Mouse (Mus musculus) stomach, postnatal 0 days (tissue): ENCODE data around the gene Dpt.

Experiments
- CTCF ChIP-seq: IDR thresholded peaks from 2 replicates; pipeline ENCODE4 v1.5.1; 2016; ENCODE audit warnings: antibody characterized with exemption, low read depth, mild to moderate bottlenecking, moderate library complexity
- EP300 ChIP-seq: optimal IDR thresholded peaks from 2 replicates; pipeline ENCODE3; 2016; ENCODE audit warnings: antibody characterized with exemption

DNA sequence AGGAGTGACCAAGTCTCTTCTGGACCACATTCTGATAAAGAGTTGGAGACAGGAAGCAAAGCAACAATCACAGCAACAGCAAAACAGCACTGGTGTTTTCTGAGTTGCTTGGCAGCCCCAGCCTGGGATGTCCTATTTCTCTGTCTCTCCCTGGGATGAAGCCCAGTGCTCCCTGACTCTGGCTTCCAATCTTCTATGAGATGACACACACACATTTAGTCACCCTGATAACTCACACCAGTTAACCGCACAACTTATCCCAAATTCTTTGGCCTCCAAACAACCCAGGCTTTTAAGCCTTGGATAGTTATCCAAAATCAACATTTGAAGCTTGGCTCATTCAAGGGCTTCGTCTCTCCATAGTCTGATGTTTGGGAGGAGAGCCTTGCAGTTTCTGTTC is 12.9 kb downstream of the Dpt start:
- TF ChIP-seq CTCF (no peak), EP300 (no peak)
